Mouse (Mus musculus) kidney, embryonic 15.5 days (tissue): ENCODE results near the gene Rab5b. TPM values are rescaled to one million over a fixed set of nuclear protein-coding genes. Genes with fewer than 3 reads are reported as not detected.
"Not testable (repeated sequence)": the region's sequence is repeated elsewhere in the genome, so short reads cannot be mapped to it uniquely, and the experiment has no call there.

Source experiments
- ATAC-seq: fragments of 200-750 bp; cut with Nextera tagmentation; replicated peaks from 2 replicates; pipeline ENCODE4 v1.8.0; 2017; ENCODE audit warnings: moderate TSS enrichment; ENCODE audit not compliant: low FRiP score
- H3K27ac ChIP-seq: fragments of 300-500 bp; sonication (generic); 2 replicates; pipeline ENCODE4 v1.5.1; 2015; ENCODE audit warnings: mild to moderate bottlenecking, inconsistent platforms
- H3K27me3 ChIP-seq: fragments of 300-500 bp; sonication (generic); 2 replicates; pipeline ENCODE4 v1.6.1; 2015; ENCODE audit warnings: inconsistent platforms
- H3K36me3 ChIP-seq: fragments of 300-500 bp; sonication (generic); 2 replicates; pipeline ENCODE4 v1.6.1; 2015; ENCODE audit warnings: inconsistent platforms
- H3K4me1 ChIP-seq: fragments of 300-500 bp; sonication (generic); 2 replicates; pipeline ENCODE4 v1.6.1; 2015; ENCODE audit warnings: inconsistent platforms
- H3K4me2 ChIP-seq: fragments of 300-500 bp; sonication (generic); 2 replicates; pipeline ENCODE4 v1.6.1; 2015; ENCODE audit warnings: moderate library complexity, mild to moderate bottlenecking, inconsistent platforms
- H3K4me3 ChIP-seq: fragments of 300-500 bp; sonication (generic); replicated peaks from 2 replicates; pipeline ENCODE4 v1.5.1; 2015; ENCODE audit warnings: mild to moderate bottlenecking, inconsistent platforms
- H3K9ac ChIP-seq: fragments of 300-500 bp; sonication (generic); 2 replicates; pipeline ENCODE4 v1.6.1; 2015; ENCODE audit warnings: mild to moderate bottlenecking, inconsistent platforms
- H3K9me3 ChIP-seq: fragments of 300-500 bp; sonication (generic); replicated peaks from 2 replicates; pipeline ENCODE4 v1.6.1; 2016; ENCODE audit warnings: inconsistent platforms
- WGBS: fragments of 180-500 bp; shearing (Covaris S2); methylation state at CpG from one replicate; pipeline ENCODE4 v1.1.7; 2015; ENCODE audit warnings: mixed read lengths; 5-methylcytosine and 5-hydroxymethylcytosine counted together
- polyA plus RNA-seq: library from polyadenylated mRNA; unstranded; fragments of >200 nt; fragmentation: Nextera tagmentation; extraction: Ambion mirVana; gene quantifications from 2 replicates; pipeline ENCODE4 v1.2.1, GENCODE M21; 2015

The Rab5b gene
- polyA plus RNA-seq, 1 experiment from 2014 or later = 72.3 TPM

DNA sequence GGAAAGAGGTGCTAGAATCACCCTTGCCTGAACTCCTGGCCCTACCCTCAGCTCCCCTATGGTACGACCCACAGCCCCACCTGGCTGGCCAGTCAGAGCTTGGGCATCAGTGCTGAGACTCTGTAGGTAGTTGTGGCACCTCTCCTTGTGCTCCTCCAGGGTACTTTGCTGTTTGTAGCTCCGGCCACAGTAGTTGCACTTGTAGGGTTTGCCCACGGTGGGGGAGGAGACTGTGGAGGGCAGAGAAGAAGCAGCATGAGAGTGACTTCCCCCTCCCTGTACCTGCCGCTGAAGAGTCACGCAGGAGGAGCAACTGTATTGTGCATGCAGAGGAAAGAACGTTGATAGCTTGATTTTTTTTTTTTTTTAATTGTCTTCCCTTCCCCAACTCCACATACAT, 59.5 kb downstream of the Rab5b start:
- Histone ChIP-seq H3K9me3 (no peaks in the 10 kb centered on the region), H3K4me2 (peak overlapping the region; percentile 14; the same call in 1 of the 2 replicates), H3K27me3 (no peaks in the 10 kb centered on the region), H3K4me3 (no peak overlapping the region), H3K36me3 (peaks cover 16% of the 10 kb centered on the region), H3K4me1 (0 out of 2 replicates have a peak, but pooled peaks cover 4% of the 10 kb centered on the region), H3K27ac (no peak overlapping the region), H3K9ac (0 out of 2 replicates have a peak overlapping the region, but pooled peaks have one; percentile 18)
- ATAC-seq = 0 out of 2 replicates have a peak, but pooled peaks have one; percentile 3
- 55% methylated on average over 6 of the region's 6 CpGs for WGBS

DNA sequence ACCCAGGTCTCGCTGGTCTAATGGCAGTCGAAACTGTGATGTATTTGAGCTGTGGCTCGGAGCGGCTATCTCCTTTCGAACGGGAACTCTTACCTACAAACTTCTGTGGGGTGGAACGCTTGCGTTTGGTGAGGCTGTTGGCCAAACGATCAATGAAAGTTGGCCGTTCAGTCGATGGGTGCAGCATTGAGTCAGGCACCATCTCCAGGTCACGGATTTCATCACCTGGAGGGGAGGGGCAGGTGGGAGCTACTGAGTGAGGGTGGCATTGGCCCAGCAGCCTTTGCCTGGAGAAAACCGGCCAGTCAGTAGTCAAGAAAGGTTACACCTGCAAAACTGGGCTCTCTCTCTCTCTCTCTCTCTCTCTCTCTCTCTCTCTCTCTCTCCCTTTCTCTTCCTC, 60.4 kb downstream of the Rab5b start:
- H3K27ac ChIP-seq = no peak overlapping the region
- no peaks in the 10 kb centered on the region for H3K9me3 ChIP-seq
- peaks cover 16% of the 10 kb centered on the region for H3K36me3 ChIP-seq
- 94% methylated on average over 13 of the region's 13 CpGs for WGBS
- H3K9ac ChIP-seq = no peak overlapping the region
- H3K4me2 ChIP-seq = no peak overlapping the region
- H3K4me1 ChIP-seq = 0 out of 2 replicates have a peak, but pooled peaks cover 4% of the 10 kb centered on the region
- H3K4me3 ChIP-seq = no peak overlapping the region
- ATAC-seq = no peak
- H3K27me3 ChIP-seq = no peaks in the 10 kb centered on the region

DNA sequence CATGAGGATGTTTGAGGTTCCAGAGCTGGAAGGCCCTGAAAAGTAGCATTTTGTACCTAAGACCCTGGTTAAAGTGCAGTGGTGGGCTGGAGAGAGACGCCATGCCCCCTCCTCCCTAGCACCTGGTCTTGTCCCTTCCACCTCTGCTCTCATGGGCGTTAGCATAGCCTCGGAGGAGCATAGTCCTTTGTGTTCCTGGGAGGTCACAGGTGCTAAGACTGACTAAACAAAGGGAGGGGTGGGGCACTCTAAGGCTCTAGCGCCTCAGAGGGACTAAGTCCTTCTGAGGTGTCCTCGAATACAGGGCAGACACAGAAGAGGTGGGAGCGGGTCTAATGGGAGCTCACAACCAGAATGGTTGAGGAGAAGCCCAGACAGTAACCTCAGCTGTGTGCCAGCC, 64.5 kb downstream of the Rab5b start:
- H3K4me3 ChIP-seq = no peak overlapping the region
- H3K4me1 ChIP-seq = no peaks in the 10 kb centered on the region
- H3K9ac ChIP-seq = no peak overlapping the region
- peaks cover 16% of the 10 kb centered on the region for H3K36me3 ChIP-seq
- no peak overlapping the region for H3K4me2 ChIP-seq
- H3K9me3 ChIP-seq = no peaks in the 10 kb centered on the region
- no peaks in the 10 kb centered on the region for H3K27me3 ChIP-seq
- WGBS = 24% methylated on average over 6 of the region's 6 CpGs
- no peak overlapping the region for H3K27ac ChIP-seq
- no peak for ATAC-seq

DNA sequence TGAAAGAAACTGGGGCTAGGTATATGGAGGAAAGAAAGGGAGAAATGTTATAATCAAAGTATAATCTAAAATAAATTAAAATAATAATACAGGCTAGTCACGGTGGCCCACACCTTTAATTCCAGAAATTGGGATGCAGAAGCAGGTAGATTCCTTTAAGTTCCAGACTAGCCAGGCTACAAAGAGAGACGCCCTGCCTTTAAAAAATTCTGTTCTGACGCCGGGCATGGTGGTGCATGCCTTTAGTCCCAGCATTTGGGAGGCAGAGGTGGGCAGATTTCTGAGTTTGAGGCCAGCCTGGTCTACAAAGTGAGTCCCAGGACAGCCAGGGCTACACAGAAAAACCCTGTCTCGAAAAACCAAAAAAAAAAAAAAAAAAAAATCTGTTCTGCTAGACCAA, 65.8 kb downstream of the Rab5b start:
- not testable (repeated sequence) for H3K4me2 ChIP-seq, H3K27me3 ChIP-seq, H3K9me3 ChIP-seq, H3K4me3 ChIP-seq, H3K27ac ChIP-seq, ATAC-seq, H3K9ac ChIP-seq, H3K4me1 ChIP-seq
- H3K36me3 ChIP-seq = peaks cover 13% of the 10 kb centered on the region
- WGBS = 82% methylated on average over 5 of the region's 5 CpGs

DNA sequence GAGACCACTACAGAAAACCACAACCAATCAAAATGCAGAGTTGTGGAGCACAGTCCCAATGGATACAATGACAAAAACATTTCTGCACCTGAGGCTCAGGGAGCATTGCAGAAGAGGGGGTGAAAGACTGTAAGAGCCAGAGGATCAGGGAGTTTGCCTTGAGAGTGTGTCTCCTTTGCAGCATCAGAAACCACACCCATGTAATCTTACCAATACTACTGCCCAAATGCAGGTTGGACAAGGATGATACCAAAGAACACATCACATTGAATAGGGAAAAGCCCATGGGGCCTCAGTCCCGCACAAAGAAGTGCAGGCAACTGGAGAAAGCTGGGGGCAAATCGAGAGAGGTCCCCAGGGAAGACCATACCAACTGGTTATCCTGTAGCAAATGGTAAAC, 66.3 kb downstream of the Rab5b start:
- ATAC-seq = no peak

DNA sequence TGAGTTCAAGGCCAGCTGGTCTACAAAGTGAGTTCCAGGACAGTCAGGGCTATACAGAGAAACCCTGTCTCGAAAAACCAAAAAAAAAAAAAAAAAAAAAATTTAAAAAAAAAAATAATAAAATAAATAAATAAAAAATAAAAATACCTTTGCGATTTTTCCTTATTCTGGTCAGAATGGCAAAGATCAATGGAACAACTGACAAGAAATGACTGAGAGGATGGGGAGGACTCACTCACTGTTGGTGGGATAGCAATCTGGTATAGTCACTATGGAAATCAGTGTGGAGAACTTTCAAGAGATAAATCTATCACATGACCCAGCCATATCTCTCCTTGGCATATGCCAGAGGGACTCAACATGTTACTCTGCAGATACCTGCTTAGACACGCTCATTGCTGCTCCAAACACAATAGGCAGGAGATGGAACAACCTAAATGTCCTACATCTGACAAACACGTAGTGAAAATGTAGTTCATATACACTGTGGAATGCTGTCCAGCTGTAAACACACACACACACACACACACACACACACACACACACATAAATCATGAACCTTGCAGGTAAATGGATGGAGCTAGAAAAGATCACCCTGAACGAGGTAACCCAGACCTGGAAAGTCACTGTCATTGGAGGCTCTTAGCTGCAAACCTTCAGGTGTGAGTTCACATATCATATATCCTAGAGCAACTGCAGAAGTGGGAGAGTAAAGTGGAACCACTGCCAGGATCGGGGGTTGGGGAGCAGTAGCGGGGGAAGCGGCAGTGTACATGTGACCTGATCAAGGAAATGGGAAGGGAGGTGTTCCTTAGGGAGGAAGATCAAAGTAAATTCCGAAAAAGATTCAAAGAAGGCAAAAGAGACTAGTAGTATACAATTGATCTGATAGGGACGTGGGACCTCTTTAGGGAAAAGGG, 68.4 kb downstream of the Rab5b start:
- Histone ChIP-seq H3K36me3 (peaks cover 28% of the 10 kb centered on the region), H3K27ac (no peak overlapping the region), H3K9ac (no peak overlapping the region), H3K9me3 (no peaks in the 10 kb centered on the region), H3K4me1 (peaks cover 9% of the 10 kb centered on the region), H3K27me3 (no peaks in the 10 kb centered on the region), H3K4me3 (no peak overlapping the region), H3K4me2 (no peak overlapping the region)
- WGBS = 79% methylated on average over 10 of the region's 10 CpGs
- ATAC-seq = no peak

More for the DNA sequence above, 66.3 kb downstream of the Rab5b start:
- Histone ChIP-seq H3K9me3 (no peaks in the 10 kb centered on the region), H3K27me3 (no peaks in the 10 kb centered on the region), H3K4me2 (no peak overlapping the region), H3K4me1 (peaks cover 9% of the 10 kb centered on the region), H3K36me3 (peaks cover 16% of the 10 kb centered on the region), H3K27ac (no peak overlapping the region), H3K4me3 (no peak overlapping the region), H3K9ac (no peak overlapping the region)
- 83% methylated on average over 2 of the region's 2 CpGs for WGBS

Other genes starting within 250 kb of the Rab5b start
- 75.9 and 77.2 TPM in 2 replicates for gene Smarcc2, start 237.0 kb downstream of the Rab5b start, polyA plus RNA-seq
- 1,170 and 1,259 TPM in 2 replicates for gene Myl6, start 202.1 kb downstream of the Rab5b start, polyA plus RNA-seq
- 4.2 and 4.7 TPM in 2 replicates for gene Myl6b, start 197.6 kb downstream of the Rab5b start, polyA plus RNA-seq
- 19.4 and 22.8 TPM in 2 replicates for gene Esyt1, start 170.4 kb downstream of the Rab5b start, polyA plus RNA-seq
- 16.2 and 17.7 TPM in 2 replicates for gene Zc3h10, start 148.5 kb downstream of the Rab5b start, polyA plus RNA-seq
- gene Rpl41, start 147.0 kb downstream of the Rab5b start, polyA plus RNA-seq = 4,214 and 4,446 TPM in 2 replicates
- 205 and 207 TPM in 2 replicates for gene Pa2g4, start 130.3 kb downstream of the Rab5b start, polyA plus RNA-seq
- gene Erbb3, start 106.6 kb downstream of the Rab5b start, polyA plus RNA-seq = 9.7 and 10.7 TPM in 2 replicates
- gene Rps26, start 69.5 kb downstream of the Rab5b start, polyA plus RNA-seq = 752 and 867 TPM in 2 replicates
- gene Ikzf4, start 50.3 kb downstream of the Rab5b start, polyA plus RNA-seq = 1.9 and 2.2 TPM in 2 replicates
- gene Suox, start 22.2 kb downstream of the Rab5b start, polyA plus RNA-seq = 11.7 and 13.2 TPM in 2 replicates
- 1.2 TPM in 2 replicates for gene Pmel, start 7.9 kb upstream of the Rab5b start, polyA plus RNA-seq
- gene Cdk2, start 8.8 kb upstream of the Rab5b start, polyA plus RNA-seq = 106 and 107 TPM in 2 replicates
- 5.9 and 6.0 TPM in 2 replicates for gene Dgka, start 48.6 kb upstream of the Rab5b start, polyA plus RNA-seq
- gene Pym1, start 51.6 kb upstream of the Rab5b start, polyA plus RNA-seq = 40.2 and 41.4 TPM in 2 replicates
- 0.73 and 1.6 TPM in 2 replicates for gene Mmp19, start 94.6 kb upstream of the Rab5b start, polyA plus RNA-seq
- 54.0 and 56.0 TPM in 2 replicates for gene Dnajc14, start 107.8 kb upstream of the Rab5b start, polyA plus RNA-seq
- 16.7 and 20.6 TPM in 2 replicates for gene Tmem198b, start 108.1 kb upstream of the Rab5b start, polyA plus RNA-seq
- gene Sarnp, start 121.1 kb upstream of the Rab5b start, polyA plus RNA-seq = 208 and 213 TPM in 2 replicates
- gene Ormdl2, start 125.4 kb upstream of the Rab5b start, polyA plus RNA-seq = 80.9 and 83.4 TPM in 2 replicates
- gene Gdf11, start 195.5 kb upstream of the Rab5b start, polyA plus RNA-seq = 7.2 and 8.7 TPM in 2 replicates
- gene Cd63, start 204.7 kb upstream of the Rab5b start, polyA plus RNA-seq = 671 and 731 TPM in 2 replicates
- 15.3 and 18.8 TPM in 2 replicates for gene Rdh5, start 226.6 kb upstream of the Rab5b start, polyA plus RNA-seq
- gene Bloc1s1, start 227.8 kb upstream of the Rab5b start, polyA plus RNA-seq = 220 and 231 TPM in 2 replicates
- gene Itga7, start 237.6 kb upstream of the Rab5b start, polyA plus RNA-seq = 3.6 and 4.2 TPM in 2 replicates